Mouse (Mus musculus): ENCODE data around the gene Pcolce2. TPM values are rescaled to one million over a fixed set of nuclear protein-coding genes. Genes with fewer than 3 reads are reported as not detected.

The Pcolce2 gene
- polyA plus RNA-seq (2014; fragmentation: Nextera tagmentation; extraction: Ambion mirVana), result 3.2 and 3.6 TPM in 2 replicates

DNA sequence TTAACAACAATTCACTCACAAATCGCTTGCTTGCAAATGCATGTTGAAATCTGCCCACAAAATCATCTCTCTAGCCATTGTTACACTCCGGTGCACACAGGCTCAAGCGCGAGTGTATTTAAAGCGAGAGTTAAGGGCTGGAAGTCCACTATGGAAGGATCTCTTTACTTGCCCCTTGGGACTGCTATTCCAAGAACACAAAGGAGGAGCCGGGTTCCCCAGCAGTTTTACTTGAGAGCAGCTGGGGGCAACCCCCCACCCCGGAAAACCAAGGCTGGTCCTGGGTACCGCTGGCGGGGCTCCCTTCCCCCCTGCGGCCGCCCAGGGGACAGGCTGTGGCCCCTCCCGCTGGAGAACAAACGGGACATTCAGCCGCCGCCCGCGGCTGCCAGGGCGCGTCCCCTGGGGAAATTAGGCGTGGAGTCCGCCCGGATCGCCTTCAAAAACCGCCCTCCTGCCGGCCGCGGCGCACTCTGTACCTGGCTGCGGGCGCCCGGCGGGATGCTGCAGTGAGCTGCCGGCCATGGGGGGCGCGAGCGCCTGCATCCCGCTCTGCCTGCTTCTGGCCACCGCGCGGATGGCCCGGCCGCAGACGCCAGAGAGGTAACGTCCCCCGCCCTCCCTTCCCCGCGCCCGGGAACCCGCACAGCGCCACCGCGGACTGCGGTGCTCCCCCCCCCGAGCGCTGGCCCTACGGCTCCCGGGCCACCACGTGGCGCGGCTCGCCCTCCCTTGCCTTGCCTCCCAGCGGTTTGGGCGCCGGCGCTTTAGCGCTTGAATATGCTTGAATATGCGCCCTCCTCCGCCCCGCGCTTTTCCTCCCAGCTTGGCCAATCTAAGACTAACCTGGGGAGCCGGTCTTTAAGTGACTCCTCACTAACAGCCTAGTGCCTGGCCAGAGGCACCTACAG lies at the start of gene Pcolce2:
Gene Pcolce2, plus strand, starts transcription at position 331 of the 911 bp plus-strand sequence.
- no peak within 1 kb of the TSS for H3K27ac ChIP-seq (ENCODE audit: low read depth, low read length)
- no peaks in the 10 kb centered on the region for H3K4me1 ChIP-seq (replicated peaks; ENCODE audit: control insufficient read depth, insufficient read depth, low read length)
- peak within 1 kb of the TSS; percentile 90 for H3K9ac ChIP-seq (ENCODE audit: low read length)
- peak within 1 kb of the TSS; percentile 75 for H3K4me3 ChIP-seq (ENCODE audit: low read depth, low read length)
- H3K27me3 ChIP-seq (ENCODE audit: control insufficient read depth, insufficient read depth, low read length), result no peaks in the 10 kb centered on the region; the same call in 1 of the 2 replicates
- H3K36me3 ChIP-seq (ENCODE audit: control insufficient read depth, insufficient read depth, low read length), result no peaks in the 10 kb centered on the region
- no peaks in the 10 kb centered on the region for H3K9me3 ChIP-seq (ENCODE audit: control insufficient read depth, low read length)
- H3K4me2 ChIP-seq (ENCODE audit: low read depth, low read length, severe bottlenecking), result peak within 1 kb of the TSS; percentile 97
- ATAC-seq (replicated peaks; ENCODE audit: low FRiP score) (peak; percentile 92), DNase-seq (ENCODE audit: low spot score) (peak; percentile 83)
- WGBS, result under 1% methylated on average over 60 of the region's 71 CpGs

DNA sequence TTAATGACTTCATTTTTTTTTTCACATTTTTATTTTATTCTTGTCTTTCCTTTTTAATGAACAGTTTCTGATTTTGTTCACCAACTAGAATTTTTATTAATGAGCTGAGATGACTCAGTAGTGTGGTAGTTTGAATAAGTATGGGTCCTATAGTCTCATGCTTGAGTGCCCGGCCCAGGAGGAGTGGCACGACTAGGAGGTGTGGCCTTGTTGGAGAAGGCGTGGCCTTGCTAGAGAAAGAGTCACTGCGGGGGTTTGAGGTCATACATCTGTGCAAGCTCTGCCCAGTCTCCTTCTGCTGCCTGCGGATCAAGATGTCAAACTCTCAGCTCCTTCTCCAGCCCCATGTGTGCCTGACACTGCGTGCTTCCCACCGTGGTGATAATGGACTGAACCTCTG lies 49.3 kb upstream of the Pcolce2 start:
- Histone ChIP-seq H3K4me1 (replicated peaks; ENCODE audit: control insufficient read depth, insufficient read depth, low read length) (no peaks in the 10 kb centered on the region), H3K27me3 (ENCODE audit: control insufficient read depth, insufficient read depth, low read length) (no peaks in the 10 kb centered on the region; the same call in 1 of the 2 replicates), H3K9ac (ENCODE audit: low read length) (no peak overlapping the region), H3K4me2 (ENCODE audit: low read depth, low read length, severe bottlenecking) (no peak overlapping the region), H3K27ac (ENCODE audit: low read depth, low read length) (no peak overlapping the region), H3K36me3 (ENCODE audit: control insufficient read depth, insufficient read depth, low read length) (no peaks in the 10 kb centered on the region), H3K9me3 (ENCODE audit: control insufficient read depth, low read length) (no peaks in the 10 kb centered on the region; the same call in 1 of the 2 replicates), H3K4me3 (ENCODE audit: low read depth, low read length) (no peak overlapping the region)
- no peak for DNase-seq (ENCODE audit: low spot score)
- 90% methylated on average over 7 of the region's 7 CpGs for WGBS
- peak; percentile 56; the same call in 1 of the 2 replicates for ATAC-seq (replicated peaks; ENCODE audit: low FRiP score)

- H3K27ac ChIP-seq (ENCODE audit: low read depth, low read length), result no peak overlapping the region
- no peaks in the 10 kb centered on the region for H3K27me3 ChIP-seq (ENCODE audit: control insufficient read depth, insufficient read depth, low read length)
- no peak overlapping the region for H3K4me2 ChIP-seq (ENCODE audit: low read depth, low read length, severe bottlenecking)
- no peaks in the 10 kb centered on the region for H3K4me1 ChIP-seq (replicated peaks; ENCODE audit: control insufficient read depth, insufficient read depth, low read length)
- H3K36me3 ChIP-seq (ENCODE audit: control insufficient read depth, insufficient read depth, low read length), result no peaks in the 10 kb centered on the region
- no peak for DNase-seq (ENCODE audit: low spot score)
- H3K4me3 ChIP-seq (ENCODE audit: low read depth, low read length), result no peak overlapping the region
- H3K9ac ChIP-seq (ENCODE audit: low read length), result no peak overlapping the region
- ATAC-seq (replicated peaks; ENCODE audit: low FRiP score), result no peak
- WGBS, result 93% methylated on average over 4 of the region's 4 CpGs
- no peaks in the 10 kb centered on the region for H3K9me3 ChIP-seq (ENCODE audit: control insufficient read depth, low read length)
Measured at GRCm38 (mm10) chr9:95594291-95594690, 43.1 kb upstream of the Pcolce2 start.

DNA sequence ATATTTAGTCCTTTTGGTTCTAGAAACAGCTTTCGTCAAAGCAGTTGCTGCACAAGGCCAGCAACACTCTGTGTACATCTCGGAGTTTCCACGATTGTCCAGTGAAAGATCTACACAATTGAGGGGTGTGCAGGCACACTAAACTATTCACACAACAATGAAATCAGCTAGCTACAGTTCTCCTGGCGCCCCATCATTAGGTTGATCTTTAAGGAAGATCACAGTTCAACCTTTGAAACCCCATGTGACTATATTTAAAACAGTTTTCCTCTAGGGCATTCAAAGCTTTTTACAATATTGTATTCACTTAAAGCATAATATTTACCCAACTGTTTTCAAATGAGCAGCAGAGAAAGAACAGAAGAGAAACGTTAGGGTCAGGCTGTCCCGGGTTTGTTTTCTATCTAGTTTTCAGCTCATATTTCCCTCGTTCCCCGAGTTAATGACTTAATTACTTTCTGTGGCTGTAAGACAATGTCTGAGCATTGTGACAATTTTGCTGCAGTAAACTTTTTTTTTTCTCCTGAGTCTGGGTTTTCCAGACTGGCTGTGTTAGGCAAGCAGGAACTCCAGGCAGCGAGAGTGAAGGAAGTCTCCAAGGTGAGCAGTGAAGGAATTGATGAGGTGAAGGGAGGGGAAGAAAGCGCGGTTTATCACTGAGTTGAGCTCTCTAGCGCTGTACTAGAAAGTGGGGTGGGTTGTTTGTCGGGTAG lies 39.8 kb upstream of the Pcolce2 start:
- Histone ChIP-seq H3K27me3 (ENCODE audit: control insufficient read depth, insufficient read depth, low read length) (no peaks in the 10 kb centered on the region), H3K36me3 (ENCODE audit: control insufficient read depth, insufficient read depth, low read length) (no peaks in the 10 kb centered on the region), H3K27ac (ENCODE audit: low read depth, low read length) (no peak overlapping the region), H3K4me3 (ENCODE audit: low read depth, low read length) (no peak overlapping the region), H3K9me3 (ENCODE audit: control insufficient read depth, low read length) (no peaks in the 10 kb centered on the region), H3K9ac (ENCODE audit: low read length) (no peak overlapping the region), H3K4me2 (ENCODE audit: low read depth, low read length, severe bottlenecking) (no peak overlapping the region), H3K4me1 (replicated peaks; ENCODE audit: control insufficient read depth, insufficient read depth, low read length) (no peaks in the 10 kb centered on the region)
- no peak for DNase-seq (ENCODE audit: low spot score)
- WGBS, result 59% methylated on average over 13 of the region's 13 CpGs
- ATAC-seq (replicated peaks; ENCODE audit: low FRiP score), result no peak

DNA sequence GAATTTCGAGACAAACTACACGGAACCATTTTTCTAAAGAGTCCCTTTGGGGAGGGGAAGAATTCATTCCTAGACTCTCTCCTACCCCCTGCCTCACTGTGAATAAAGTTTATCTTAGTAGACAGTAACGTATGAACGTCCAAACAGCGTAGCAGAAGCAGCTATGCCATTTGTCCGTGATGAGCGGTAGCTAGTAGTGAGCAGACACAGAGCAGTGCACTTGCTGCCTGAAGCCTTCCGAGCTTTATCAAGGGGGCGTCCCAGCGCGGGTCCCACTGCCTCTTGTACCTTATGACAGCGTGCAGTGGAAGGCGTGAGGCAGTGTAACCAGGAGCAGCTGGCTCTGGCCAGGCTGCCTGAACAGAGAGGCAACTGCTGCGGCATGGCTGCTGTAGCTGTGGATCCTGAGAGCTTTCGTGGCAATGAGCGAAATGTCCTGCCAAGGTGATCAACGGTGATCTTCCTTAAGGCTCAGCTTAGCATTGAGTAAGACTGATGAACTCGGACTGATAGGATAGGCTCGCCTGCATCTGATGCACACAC lies 39.2 kb upstream of the Pcolce2 start:
- DNase-seq (ENCODE audit: low spot score), result no peak
- no peaks in the 10 kb centered on the region for H3K4me1 ChIP-seq (replicated peaks; ENCODE audit: control insufficient read depth, insufficient read depth, low read length)
- no peak overlapping the region for H3K4me3 ChIP-seq (ENCODE audit: low read depth, low read length)
- no peaks in the 10 kb centered on the region for H3K36me3 ChIP-seq (ENCODE audit: control insufficient read depth, insufficient read depth, low read length)
- 61% methylated on average over 19 of the region's 19 CpGs for WGBS
- H3K27ac ChIP-seq (ENCODE audit: low read depth, low read length), result no peak overlapping the region
- no peaks in the 10 kb centered on the region for H3K9me3 ChIP-seq (ENCODE audit: control insufficient read depth, low read length)
- no peak overlapping the region for H3K9ac ChIP-seq (ENCODE audit: low read length)
- ATAC-seq (replicated peaks; ENCODE audit: low FRiP score), result no peak
- no peaks in the 10 kb centered on the region for H3K27me3 ChIP-seq (ENCODE audit: control insufficient read depth, insufficient read depth, low read length)
- H3K4me2 ChIP-seq (ENCODE audit: low read depth, low read length, severe bottlenecking), result no peak overlapping the region

GRCm38 (mm10) chr9:95599399-95599798 lies 38.0 kb upstream of the Pcolce2 start:
- ATAC-seq (replicated peaks; ENCODE audit: low FRiP score) (no peak), DNase-seq (ENCODE audit: low spot score) (no peak)
- no peaks in the 10 kb centered on the region for H3K36me3 ChIP-seq (ENCODE audit: control insufficient read depth, insufficient read depth, low read length)
- 88% methylated on average over 4 of the region's 4 CpGs for WGBS
- no peaks in the 10 kb centered on the region for H3K9me3 ChIP-seq (ENCODE audit: control insufficient read depth, low read length)
- H3K4me2 ChIP-seq (ENCODE audit: low read depth, low read length, severe bottlenecking), result no peak overlapping the region
- H3K4me1 ChIP-seq (replicated peaks; ENCODE audit: control insufficient read depth, insufficient read depth, low read length), result no peaks in the 10 kb centered on the region
- H3K27ac ChIP-seq (ENCODE audit: low read depth, low read length), result no peak overlapping the region
- no peaks in the 10 kb centered on the region for H3K27me3 ChIP-seq (ENCODE audit: control insufficient read depth, insufficient read depth, low read length)
- no peak overlapping the region for H3K9ac ChIP-seq (ENCODE audit: low read length)
- no peak overlapping the region for H3K4me3 ChIP-seq (ENCODE audit: low read depth, low read length)

GRCm38 (mm10) chr9:95602849-95603248 lies 34.6 kb upstream of the Pcolce2 start:
- WGBS, result 84% methylated on average over 3 of the region's 3 CpGs
- H3K4me2 ChIP-seq (ENCODE audit: low read depth, low read length, severe bottlenecking), result no peak overlapping the region
- H3K36me3 ChIP-seq (ENCODE audit: control insufficient read depth, insufficient read depth, low read length), result no peaks in the 10 kb centered on the region
- no peaks in the 10 kb centered on the region for H3K27me3 ChIP-seq (ENCODE audit: control insufficient read depth, insufficient read depth, low read length)
- H3K4me1 ChIP-seq (replicated peaks; ENCODE audit: control insufficient read depth, insufficient read depth, low read length), result no peaks in the 10 kb centered on the region
- no peak overlapping the region for H3K9ac ChIP-seq (ENCODE audit: low read length)
- no peak overlapping the region for H3K4me3 ChIP-seq (ENCODE audit: low read depth, low read length)
- DNase-seq (ENCODE audit: low spot score) (no peak), ATAC-seq (replicated peaks; ENCODE audit: low FRiP score) (no peak)
- no peaks in the 10 kb centered on the region for H3K9me3 ChIP-seq (ENCODE audit: control insufficient read depth, low read length)
- no peak overlapping the region for H3K27ac ChIP-seq (ENCODE audit: low read depth, low read length)

DNA sequence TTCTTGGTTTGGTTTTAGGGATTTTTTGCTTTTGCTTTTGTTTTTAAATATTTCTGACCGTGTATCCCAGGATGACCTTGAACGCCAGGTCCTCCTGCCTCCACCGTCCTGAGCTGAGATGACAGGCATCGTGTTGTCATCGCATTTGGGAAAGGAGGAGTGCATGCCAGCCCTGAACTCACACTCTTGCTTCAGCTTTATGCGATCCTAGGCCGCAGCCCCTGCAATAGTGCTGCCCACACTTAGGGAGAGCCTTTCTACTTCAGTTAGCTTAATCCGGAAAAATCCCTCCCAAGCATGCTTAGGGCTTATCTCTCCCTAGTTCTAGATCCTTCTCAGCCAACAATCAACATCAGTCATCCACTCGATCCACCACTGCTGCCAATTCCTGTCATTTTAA lies 34.1 kb upstream of the Pcolce2 start:
- H3K36me3 ChIP-seq (ENCODE audit: control insufficient read depth, insufficient read depth, low read length), result no peaks in the 10 kb centered on the region
- no peak for DNase-seq (ENCODE audit: low spot score)
- 87% methylated on average over 9 of the region's 9 CpGs for WGBS
- no peaks in the 10 kb centered on the region for H3K4me1 ChIP-seq (replicated peaks; ENCODE audit: control insufficient read depth, insufficient read depth, low read length)
- no peak overlapping the region for H3K9ac ChIP-seq (ENCODE audit: low read length)
- no peaks in the 10 kb centered on the region for H3K27me3 ChIP-seq (ENCODE audit: control insufficient read depth, insufficient read depth, low read length)
- ATAC-seq (replicated peaks; ENCODE audit: low FRiP score), result no peak
- no peak overlapping the region for H3K4me2 ChIP-seq (ENCODE audit: low read depth, low read length, severe bottlenecking)
- H3K9me3 ChIP-seq (ENCODE audit: control insufficient read depth, low read length), result no peaks in the 10 kb centered on the region
- no peak overlapping the region for H3K4me3 ChIP-seq (ENCODE audit: low read depth, low read length)
- H3K27ac ChIP-seq (ENCODE audit: low read depth, low read length), result no peak overlapping the region
